Mouse (Mus musculus): ENCODE data around the gene Nr2f2. TPM values are rescaled to one million over a fixed set of nuclear protein-coding genes. Genes with fewer than 3 reads are reported as not detected.

Gene Nr2f2
- polyA plus RNA-seq, 1 experiment from 2014 or later, result 162 TPM

DNA sequence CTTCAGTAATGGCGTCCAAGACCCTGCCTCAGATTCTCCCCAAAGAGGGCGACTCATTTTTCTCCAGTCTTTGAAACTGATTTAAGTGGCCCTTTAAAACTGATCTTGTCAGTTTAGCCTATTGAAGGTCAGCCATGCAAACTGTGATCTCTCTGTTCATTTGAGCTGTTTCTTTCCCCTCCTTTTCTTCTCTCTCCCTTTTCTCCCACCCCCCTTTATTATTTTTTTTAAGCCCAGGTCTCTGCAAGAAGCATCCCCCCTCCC is 11.2 kb downstream of the Nr2f2 start:
- 0% methylated on average over 2 of the region's 2 CpGs for WGBS
- Histone ChIP-seq H3K27me3 (peaks cover 54% of the 10 kb centered on the region), H3K27ac (peak overlapping the region; percentile 83), H3K9ac (peak overlapping the region; percentile 98), H3K4me3 (replicated peaks) (peak overlapping the region; percentile 83), H3K4me1 (peaks cover 16% of the 10 kb centered on the region), H3K36me3 (replicated peaks) (peaks cover 20% of the 10 kb centered on the region), H3K4me2 (peak overlapping the region; percentile 72), H3K9me3 (no peaks in the 10 kb centered on the region)
- ATAC-seq (ENCODE audit: low FRiP score), result no peak; the same call in 1 of the 2 replicates

DNA sequence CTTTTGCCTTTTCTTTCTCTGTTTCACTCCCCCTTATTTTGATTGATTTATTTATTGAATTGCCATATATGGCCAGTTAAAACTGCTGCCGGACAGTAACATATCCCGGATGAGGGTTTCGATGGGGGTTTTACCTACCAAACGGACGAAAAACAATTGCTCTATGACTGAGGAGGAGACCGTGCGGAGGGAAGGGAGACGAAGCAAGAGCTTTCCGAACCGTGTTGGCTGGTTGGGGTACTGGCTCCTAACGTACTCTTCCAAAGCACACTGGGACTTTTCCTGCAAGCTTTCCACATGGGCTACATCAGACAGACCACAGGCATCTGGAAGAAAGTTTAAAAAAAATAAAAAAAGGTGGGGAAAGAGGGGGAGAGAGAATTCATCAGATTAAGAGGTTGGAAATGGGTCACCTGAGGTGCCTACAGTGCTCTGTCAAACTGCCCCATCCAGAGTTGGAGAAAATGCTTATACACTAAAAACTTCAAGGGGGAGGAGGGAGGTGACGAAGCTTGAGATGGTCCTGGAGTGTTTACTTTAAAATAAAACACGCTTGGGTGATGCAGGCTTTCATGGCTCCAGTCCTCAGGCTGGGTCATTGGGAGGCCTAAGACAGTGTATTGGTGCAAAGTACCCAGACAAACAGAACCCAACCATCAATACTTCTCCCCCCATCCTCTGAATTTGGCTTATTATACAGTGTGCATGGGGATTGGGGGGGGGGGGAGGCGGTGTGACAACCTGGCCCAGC is 11.8 kb downstream of the Nr2f2 start:
- peak overlapping the region; percentile 83 for H3K27ac ChIP-seq
- peaks cover 18% of the 10 kb centered on the region for H3K4me1 ChIP-seq
- peak overlapping the region; percentile 98 for H3K9ac ChIP-seq
- 8% methylated on average over 14 of the region's 14 CpGs for WGBS
- H3K4me2 ChIP-seq, result peak overlapping the region; percentile 72
- H3K4me3 ChIP-seq (replicated peaks), result peak overlapping the region; percentile 83
- H3K27me3 ChIP-seq, result peaks cover 59% of the 10 kb centered on the region
- no peaks in the 10 kb centered on the region for H3K9me3 ChIP-seq
- H3K36me3 ChIP-seq (replicated peaks), result peaks cover 20% of the 10 kb centered on the region
- ATAC-seq (ENCODE audit: low FRiP score), result peak; percentile 3

DNA sequence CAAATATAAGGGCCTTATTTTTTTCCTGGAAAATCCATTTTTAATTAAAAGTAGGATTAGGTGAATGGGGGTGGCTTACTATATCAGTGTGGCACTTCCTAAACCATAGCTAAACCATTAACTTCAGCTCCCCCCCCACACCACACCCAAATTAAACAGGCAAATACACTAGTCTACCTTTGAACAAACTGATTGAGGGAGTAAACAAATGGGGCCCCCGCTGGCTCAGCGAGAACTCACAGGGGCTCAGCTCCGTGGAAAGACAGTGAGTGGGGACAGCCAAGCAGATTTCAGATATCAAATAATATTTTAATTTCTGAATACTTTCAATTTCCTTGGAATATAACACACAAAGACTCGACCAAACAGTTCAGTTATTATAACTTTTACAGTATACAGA is 13.4 kb downstream of the Nr2f2 start:
- H3K9ac ChIP-seq, result peak overlapping the region; percentile 92
- WGBS, result 6% methylated on average over 4 of the region's 4 CpGs
- peak overlapping the region; percentile 66 for H3K4me3 ChIP-seq (replicated peaks)
- H3K9me3 ChIP-seq, result no peaks in the 10 kb centered on the region
- H3K27ac ChIP-seq, result peak overlapping the region; percentile 98
- H3K27me3 ChIP-seq, result peaks cover 64% of the 10 kb centered on the region
- ATAC-seq (ENCODE audit: low FRiP score), result no peak
- peaks cover 29% of the 10 kb centered on the region for H3K4me1 ChIP-seq
- peaks cover 19% of the 10 kb centered on the region for H3K36me3 ChIP-seq (replicated peaks)
- peak overlapping the region; percentile 88 for H3K4me2 ChIP-seq

DNA sequence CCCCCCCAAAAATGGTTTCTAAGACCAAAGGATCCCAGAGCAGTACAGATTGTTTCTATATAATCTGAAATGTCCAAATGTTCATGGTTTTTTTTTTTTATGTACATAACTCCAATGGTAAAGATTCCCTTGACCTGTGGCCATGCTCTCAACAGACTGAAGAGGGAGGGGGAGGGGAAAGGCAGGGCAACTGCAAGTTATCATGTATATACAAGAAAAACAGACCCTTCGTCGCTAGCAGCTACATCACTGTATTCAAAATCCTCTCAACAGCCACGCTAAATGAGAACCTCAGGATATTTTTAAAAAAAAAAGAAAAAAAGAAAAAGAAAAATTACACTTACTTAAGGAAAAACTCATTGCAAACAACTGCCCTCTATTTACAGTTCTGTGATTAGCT is 13.9 kb downstream of the Nr2f2 start:
- H3K4me3 ChIP-seq (replicated peaks), result peak overlapping the region; percentile 66
- peak overlapping the region; percentile 98 for H3K27ac ChIP-seq
- 14% methylated on average over 3 of the region's 3 CpGs for WGBS
- peak overlapping the region; percentile 88 for H3K4me2 ChIP-seq
- ATAC-seq (ENCODE audit: low FRiP score), result no peak
- H3K4me1 ChIP-seq, result peaks cover 34% of the 10 kb centered on the region
- peaks cover 64% of the 10 kb centered on the region for H3K27me3 ChIP-seq
- peaks cover 14% of the 10 kb centered on the region for H3K36me3 ChIP-seq (replicated peaks)
- H3K9me3 ChIP-seq, result no peaks in the 10 kb centered on the region
- H3K9ac ChIP-seq, result peak overlapping the region; percentile 92

DNA sequence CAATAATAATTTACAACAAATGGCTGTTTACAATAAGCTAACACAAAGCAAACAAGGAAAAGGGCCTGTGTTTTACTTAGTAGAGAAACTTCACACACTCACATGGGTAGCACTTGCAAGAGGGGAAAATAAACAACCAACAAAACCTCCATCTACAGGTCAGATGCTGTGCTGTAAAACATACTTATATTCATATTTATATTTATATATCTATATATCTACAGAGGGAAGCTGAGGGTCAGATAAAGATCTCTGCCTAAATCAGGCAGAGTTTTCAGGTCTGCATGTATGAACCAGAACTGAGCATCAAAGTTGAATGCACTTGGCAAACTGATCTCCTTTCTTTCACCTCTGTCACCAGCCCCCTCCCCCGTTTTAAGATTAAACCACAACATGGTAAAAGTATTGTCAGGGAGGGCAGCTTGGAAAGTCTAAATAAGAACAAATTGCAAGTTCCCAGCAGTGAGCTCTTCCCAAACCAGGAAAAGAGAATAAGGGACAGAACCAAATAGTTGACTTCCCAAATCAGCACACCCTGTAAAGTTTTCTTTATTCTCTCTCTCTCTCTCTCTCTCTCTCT is 14.5 kb downstream of the Nr2f2 start:
- peaks cover 64% of the 10 kb centered on the region for H3K27me3 ChIP-seq

DNA sequence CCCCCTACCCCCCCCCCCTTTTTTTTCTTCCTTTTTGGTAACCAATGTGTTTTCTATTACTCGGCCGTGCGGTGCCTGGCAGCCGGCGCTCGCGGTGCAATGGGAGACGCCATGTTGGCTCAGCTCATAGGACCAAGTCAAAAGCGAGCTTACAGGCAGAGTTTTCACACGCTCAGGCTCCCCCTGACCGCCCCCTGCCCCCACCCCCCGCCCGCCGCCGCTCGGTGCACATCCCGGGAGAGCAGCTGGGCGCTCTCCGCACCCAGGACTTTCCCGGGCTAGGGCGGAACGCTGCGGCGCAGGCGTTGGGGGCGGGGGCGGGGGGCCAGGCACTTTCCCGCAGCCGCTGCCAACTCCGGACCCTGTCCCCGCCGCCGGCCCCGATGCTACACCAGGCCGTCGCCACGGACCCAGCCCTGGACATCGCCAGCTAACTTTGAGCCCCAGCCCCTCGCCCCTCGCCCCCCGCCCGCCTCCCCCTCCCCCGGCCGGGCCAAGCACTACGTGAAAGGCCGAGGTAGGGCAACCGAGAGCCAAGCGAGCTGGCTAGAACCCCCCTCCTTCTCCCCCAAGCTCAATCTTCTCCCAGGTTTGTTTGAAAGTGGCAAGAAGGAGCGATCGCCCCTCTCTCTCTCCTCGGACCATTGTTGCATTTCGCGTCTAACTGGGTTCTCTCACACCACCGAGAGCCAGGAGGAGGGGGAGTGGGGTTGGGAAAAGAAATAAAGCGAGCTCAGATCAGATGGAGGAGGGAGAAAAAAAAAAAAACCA is 15.6 kb downstream of the Nr2f2 start:
- no peaks in the 10 kb centered on the region for H3K9me3 ChIP-seq
- H3K4me2 ChIP-seq, result peak overlapping the region; percentile 88
- peak overlapping the region; percentile 98 for H3K27ac ChIP-seq
- H3K27me3 ChIP-seq, result peaks cover 64% of the 10 kb centered on the region
- WGBS, result 1% methylated on average over 47 of the region's 55 CpGs
- peak overlapping the region; percentile 92 for H3K9ac ChIP-seq
- ATAC-seq (ENCODE audit: low FRiP score), result peak; percentile 52
- peaks cover 4% of the 10 kb centered on the region; the same call in 1 of the 2 replicates for H3K36me3 ChIP-seq (replicated peaks)
- H3K4me1 ChIP-seq, result peaks cover 47% of the 10 kb centered on the region
- peak overlapping the region; percentile 66 for H3K4me3 ChIP-seq (replicated peaks)

More for the DNA sequence above, 14.5 kb downstream of the Nr2f2 start:
- Histone ChIP-seq H3K27ac (peak overlapping the region; percentile 98), H3K4me2 (peak overlapping the region; percentile 88), H3K4me3 (replicated peaks) (peak overlapping the region; percentile 66), H3K36me3 (replicated peaks) (peaks cover 9% of the 10 kb centered on the region), H3K9me3 (no peaks in the 10 kb centered on the region), H3K9ac (peak overlapping the region; percentile 92), H3K4me1 (peaks cover 36% of the 10 kb centered on the region)
- no peak for ATAC-seq (ENCODE audit: low FRiP score)
- 3% methylated on average over 1 of the region's 1 CpGs for WGBS

DNA sequence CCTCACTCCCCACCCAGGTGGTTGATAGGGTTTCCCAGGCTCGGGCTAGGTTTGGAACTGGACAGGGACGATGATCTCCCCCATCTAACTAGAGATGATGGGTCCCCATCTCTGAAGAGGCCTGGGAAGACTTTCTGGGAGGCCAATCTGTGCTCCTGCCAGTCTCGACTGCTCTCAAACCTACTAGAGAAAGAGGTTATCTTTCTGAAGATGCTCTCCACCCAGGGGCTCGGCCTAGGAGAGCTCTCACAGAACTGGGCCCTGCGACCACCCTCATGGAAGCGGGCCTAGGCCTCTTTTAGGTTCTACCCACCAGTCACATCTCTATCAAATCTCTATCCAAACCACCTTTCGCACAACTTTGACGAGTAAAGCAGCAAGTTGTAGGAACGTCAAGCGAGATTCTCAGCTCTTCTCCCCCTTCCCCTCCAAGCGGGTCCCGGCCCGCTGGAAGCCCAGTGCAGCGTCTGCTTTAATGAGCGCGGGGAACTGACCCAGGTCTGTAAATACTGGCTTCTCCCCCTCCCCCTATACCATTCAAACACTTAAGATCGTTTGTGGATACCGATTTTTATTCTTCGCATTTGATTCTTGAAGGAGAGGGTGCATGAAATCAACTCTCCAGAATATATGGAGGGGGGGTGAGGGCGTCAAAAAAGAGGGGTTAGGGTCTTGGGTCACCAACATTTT is 16.4 kb downstream of the Nr2f2 start:
- no peaks in the 10 kb centered on the region for H3K9me3 ChIP-seq
- peaks cover 52% of the 10 kb centered on the region for H3K4me1 ChIP-seq
- peak overlapping the region; percentile 98 for H3K27ac ChIP-seq
- H3K4me3 ChIP-seq (replicated peaks), result peak overlapping the region; percentile 66
- H3K36me3 ChIP-seq (replicated peaks), result no peaks in the 10 kb centered on the region
- 1% methylated on average over 20 of the region's 20 CpGs for WGBS
- peaks cover 63% of the 10 kb centered on the region for H3K27me3 ChIP-seq
- peak overlapping the region; percentile 88 for H3K4me2 ChIP-seq
- ATAC-seq (ENCODE audit: low FRiP score), result peak; percentile 17; the same call in 1 of the 2 replicates
- peak overlapping the region; percentile 92 for H3K9ac ChIP-seq

DNA sequence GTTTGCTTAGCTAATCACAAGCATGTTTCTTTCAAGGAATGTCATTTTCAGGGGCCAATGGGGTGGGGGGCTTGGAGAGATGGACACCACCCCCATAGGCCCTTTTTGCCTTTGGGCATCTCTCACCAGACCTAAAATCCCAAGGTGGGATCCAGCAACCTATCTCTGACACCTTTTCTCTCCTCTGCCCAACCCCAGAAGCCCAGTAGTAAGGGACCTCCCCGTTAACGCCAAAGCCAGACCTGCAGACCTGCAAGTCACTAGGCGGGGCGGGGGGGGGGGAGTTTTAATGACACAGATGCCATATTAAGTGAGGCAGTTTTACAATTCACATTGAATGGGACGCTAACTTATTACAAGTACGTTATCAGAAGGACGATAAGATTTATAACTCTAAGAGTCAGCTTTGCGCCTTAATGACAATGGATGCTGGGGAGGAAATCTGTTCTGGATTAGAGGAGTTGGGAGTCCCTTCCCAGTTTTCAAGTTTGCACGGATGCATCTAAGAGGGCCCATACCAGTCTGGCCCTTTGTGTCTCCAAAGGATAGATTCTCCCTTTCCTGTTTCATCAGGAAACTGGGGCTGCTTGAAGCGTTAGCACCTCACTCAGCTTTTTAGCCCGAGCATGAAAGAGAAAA is 17.4 kb downstream of the Nr2f2 start:
- H3K36me3 ChIP-seq (replicated peaks), result no peaks in the 10 kb centered on the region
- peak overlapping the region; percentile 92 for H3K9ac ChIP-seq
- ATAC-seq (ENCODE audit: low FRiP score), result no peak
- peaks cover 61% of the 10 kb centered on the region for H3K4me1 ChIP-seq
- H3K9me3 ChIP-seq, result no peaks in the 10 kb centered on the region
- H3K4me3 ChIP-seq (replicated peaks), result peak overlapping the region; percentile 66
- H3K4me2 ChIP-seq, result peak overlapping the region; percentile 88
- 6% methylated on average over 11 of the region's 11 CpGs for WGBS
- H3K27me3 ChIP-seq, result peaks cover 65% of the 10 kb centered on the region
- peak overlapping the region; percentile 98 for H3K27ac ChIP-seq

DNA sequence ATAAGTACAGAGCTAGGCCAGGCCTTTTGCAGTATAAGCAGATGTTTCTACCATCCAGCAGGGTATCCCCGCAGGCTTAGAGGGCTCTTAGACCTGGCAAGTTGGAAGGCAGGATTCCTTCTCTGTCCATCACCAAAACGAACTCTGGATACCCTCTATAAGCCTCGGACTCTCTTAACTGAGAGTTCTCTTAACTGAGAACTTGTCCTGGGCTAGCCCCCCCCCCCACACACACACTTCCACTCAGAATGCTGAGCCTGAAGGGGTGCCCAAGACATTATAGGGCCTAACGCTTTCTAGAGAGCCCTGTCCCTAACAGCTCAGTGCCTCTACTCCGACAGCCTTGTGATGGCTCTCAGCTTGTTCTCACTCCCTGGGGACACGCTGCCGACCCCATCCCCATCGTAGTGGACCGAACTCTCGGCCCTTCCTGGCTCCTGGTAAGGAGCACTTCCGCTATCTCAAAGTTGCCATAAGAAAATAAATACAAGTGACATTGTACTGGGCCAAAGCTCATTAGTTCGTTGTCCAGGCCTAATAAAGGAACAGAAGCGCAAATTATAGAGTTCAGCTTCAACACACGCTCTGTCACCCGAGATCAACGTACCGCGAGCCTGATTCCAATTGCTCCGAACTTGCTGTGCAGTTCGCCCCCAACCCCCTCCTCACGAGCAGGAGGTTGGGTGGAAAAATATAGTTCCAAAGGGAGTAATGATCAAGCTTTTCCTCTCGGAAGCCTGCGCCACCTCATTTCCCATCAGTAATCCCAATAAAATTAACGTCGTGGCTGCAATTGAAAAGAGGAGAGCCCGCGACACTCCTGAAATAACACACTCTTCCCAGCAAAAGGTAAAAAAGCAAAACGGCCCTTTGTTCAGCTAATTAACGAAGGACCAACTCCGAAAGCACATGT is 18.2 kb downstream of the Nr2f2 start:
- Histone ChIP-seq H3K9ac (peak overlapping the region; percentile 92), H3K4me1 (peaks cover 66% of the 10 kb centered on the region), H3K27ac (peak overlapping the region; percentile 98), H3K4me3 (replicated peaks) (peak overlapping the region; percentile 66), H3K36me3 (replicated peaks) (no peaks in the 10 kb centered on the region), H3K4me2 (peak overlapping the region; percentile 88), H3K27me3 (peaks cover 72% of the 10 kb centered on the region), H3K9me3 (no peaks in the 10 kb centered on the region)
- ATAC-seq (ENCODE audit: low FRiP score), result no peak
- 3% methylated on average over 30 of the region's 30 CpGs for WGBS

DNA sequence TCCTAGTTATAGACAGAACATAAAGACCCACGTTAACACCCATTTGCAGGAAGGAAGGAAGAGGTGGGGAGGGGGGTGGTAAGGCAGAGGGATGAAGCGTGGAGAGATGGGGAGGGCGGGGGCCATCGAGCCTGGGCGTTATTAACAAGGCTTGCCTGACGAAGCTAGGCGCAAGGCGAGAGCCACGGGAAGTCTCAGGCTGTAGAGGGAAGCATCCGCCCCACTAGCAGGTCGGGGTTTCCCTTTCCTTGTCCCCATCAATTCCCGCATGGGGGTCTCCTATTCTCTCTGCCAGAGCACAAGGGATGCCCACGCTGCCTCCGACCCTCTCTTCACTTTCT is 18.9 kb downstream of the Nr2f2 start:
- H3K4me1 ChIP-seq, result peaks cover 70% of the 10 kb centered on the region
- 8% methylated on average over 12 of the region's 14 CpGs for WGBS
- H3K36me3 ChIP-seq (replicated peaks), result no peaks in the 10 kb centered on the region
- H3K27ac ChIP-seq, result peak overlapping the region; percentile 98
- H3K4me3 ChIP-seq (replicated peaks), result peak overlapping the region; percentile 66
- ATAC-seq (ENCODE audit: low FRiP score), result peak; percentile 10; the same call in 1 of the 2 replicates
- no peaks in the 10 kb centered on the region for H3K9me3 ChIP-seq
- peak overlapping the region; percentile 88 for H3K4me2 ChIP-seq
- peak overlapping the region; percentile 92 for H3K9ac ChIP-seq
- H3K27me3 ChIP-seq, result peaks cover 79% of the 10 kb centered on the region

Measured in forebrain, embryonic 12.5 days (tissue).